Mouse (Mus musculus): ENCODE measurements around the gene Fam160a1. TPM values are rescaled to one million over a fixed set of nuclear protein-coding genes. Genes with fewer than 3 reads are reported as not detected.

The Fam160a1 gene
- polyA plus RNA-seq, 1 experiment from 2014 or later, result 7.7 TPM

DNA sequence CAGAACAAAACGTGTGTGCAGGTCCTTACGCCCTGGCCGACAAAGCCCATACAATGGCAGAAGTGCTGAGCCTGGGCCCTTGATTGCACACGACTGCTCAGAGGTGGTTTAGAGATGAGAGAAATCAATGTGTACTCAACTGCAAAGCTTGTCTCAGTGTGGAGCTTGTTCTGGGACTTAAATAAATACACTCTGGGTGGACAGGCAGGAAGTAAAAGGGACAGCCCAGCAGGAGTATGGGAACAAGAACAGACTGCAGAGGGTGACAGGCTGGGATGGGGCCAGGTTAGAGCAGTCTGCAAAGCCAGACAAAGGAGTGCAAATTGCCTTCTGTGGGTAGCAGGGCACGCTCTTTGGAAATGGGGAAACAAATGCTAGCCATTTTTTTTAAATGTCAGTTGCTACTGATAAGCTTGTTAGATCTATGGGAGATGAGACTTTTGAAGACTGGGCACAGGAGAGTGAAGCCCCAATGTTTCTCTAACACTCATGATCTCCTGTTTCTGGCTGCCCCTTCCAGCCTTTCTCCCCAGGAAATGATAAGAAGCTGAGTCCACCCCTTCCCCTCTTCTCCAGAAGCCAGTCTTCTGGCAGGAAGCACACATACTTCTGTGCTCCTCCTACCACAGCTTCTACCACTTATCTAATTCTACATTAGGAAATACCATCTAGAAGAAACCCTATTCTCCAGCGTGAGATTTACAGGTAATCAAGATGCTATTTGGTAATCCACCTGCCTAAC lies 113.8 kb downstream of the Fam160a1 start:
- Histone ChIP-seq H3K4me2 (no peak overlapping the region), H3K4me1 (replicated peaks) (peaks cover 5% of the 10 kb centered on the region), H3K27ac (peak overlapping the region; percentile 42; the same call in 1 of the 2 replicates), H3K36me3 (no peaks in the 10 kb centered on the region), H3K27me3 (no peaks in the 10 kb centered on the region), H3K4me3 (no peak overlapping the region), H3K9ac (no peak overlapping the region), H3K9me3 (replicated peaks) (no peaks in the 10 kb centered on the region)
- WGBS, result 45% methylated on average over 6 of the region's 6 CpGs
- ATAC-seq (replicated peaks; ENCODE audit: insufficient number of reproducible peaks, insufficient read depth, low FRiP score, low read depth), result 0 out of 2 replicates have a peak, but pooled peaks have one; percentile 50

DNA sequence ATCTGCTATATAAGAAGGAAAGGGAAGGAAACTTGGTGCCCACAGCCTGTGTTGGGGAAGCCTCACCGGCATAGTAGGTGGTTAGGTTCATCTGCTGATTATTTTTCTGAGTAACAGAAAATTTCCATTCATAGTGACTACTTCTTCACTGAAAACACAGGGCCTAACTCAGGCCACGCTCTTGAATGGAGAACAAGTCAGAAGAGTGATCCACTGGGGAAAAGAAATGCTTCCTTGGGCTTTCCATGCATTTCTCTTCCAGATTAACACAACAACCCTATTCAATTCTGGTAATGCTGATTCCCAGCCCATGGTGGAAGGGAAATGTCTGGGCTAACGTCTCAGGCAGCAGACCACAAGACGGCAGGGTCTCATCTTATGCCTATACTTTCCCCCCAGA lies 118.6 kb downstream of the Fam160a1 start:
- Histone ChIP-seq H3K4me1 (replicated peaks) (peaks cover 4% of the 10 kb centered on the region), H3K27ac (no peak overlapping the region), H3K4me3 (no peak overlapping the region), H3K9ac (no peak overlapping the region), H3K27me3 (no peaks in the 10 kb centered on the region), H3K4me2 (no peak overlapping the region), H3K36me3 (no peaks in the 10 kb centered on the region), H3K9me3 (replicated peaks) (no peaks in the 10 kb centered on the region)
- 81% methylated on average over 4 of the region's 4 CpGs for WGBS
- ATAC-seq (replicated peaks; ENCODE audit: insufficient number of reproducible peaks, insufficient read depth, low FRiP score, low read depth), result no peak

DNA sequence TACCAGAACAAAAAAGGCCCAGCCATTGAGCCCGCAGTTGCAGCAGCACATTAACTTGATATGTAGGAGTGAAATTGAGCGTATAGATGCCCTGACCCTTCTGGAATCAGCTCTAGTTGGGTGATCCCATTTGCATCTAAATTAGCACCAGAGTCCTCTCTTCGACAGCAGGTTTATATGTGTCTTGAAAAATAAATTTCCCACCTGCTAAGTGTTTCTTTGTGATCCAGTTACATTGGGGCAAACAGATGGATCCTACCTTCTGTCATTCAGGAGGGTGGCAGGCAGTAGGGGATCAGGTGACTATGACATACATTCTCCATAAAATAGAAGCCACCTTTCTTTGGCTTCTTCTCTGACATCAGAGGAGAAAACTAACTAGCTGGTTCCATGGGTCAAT lies 122.0 kb downstream of the Fam160a1 start:
- no peak for ATAC-seq (replicated peaks; ENCODE audit: insufficient number of reproducible peaks, insufficient read depth, low FRiP score, low read depth)
- 92% methylated on average over 3 of the region's 3 CpGs for WGBS
- no peaks in the 10 kb centered on the region for H3K9me3 ChIP-seq (replicated peaks)

DNA sequence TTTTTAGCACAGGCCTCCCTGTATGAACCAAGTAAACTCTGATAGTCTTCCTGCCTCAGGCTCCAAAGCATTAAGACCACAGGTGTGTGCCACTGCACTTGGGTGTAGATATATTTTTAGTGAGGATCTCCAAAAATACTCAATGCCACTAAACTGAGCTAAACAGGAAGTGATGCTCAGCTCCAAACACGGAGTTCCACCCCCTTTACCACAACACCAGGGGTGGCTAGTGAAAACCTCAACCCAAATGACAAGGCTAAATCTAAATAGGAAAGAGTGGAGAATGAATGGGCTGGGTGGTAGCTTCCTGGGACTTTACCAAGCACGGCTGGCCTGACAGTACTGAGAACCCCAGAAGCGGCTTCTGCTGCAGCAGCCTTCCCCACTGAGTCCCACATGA lies 124.1 kb downstream of the Fam160a1 start:
- ATAC-seq (replicated peaks; ENCODE audit: insufficient number of reproducible peaks, insufficient read depth, low FRiP score, low read depth), result no peak
- 49% methylated on average over 3 of the region's 3 CpGs for WGBS
- no peak overlapping the region for H3K27ac ChIP-seq
- no peak overlapping the region for H3K9ac ChIP-seq
- H3K4me1 ChIP-seq (replicated peaks), result no peaks in the 10 kb centered on the region
- no peaks in the 10 kb centered on the region for H3K9me3 ChIP-seq (replicated peaks)
- no peak overlapping the region for H3K4me3 ChIP-seq
- no peaks in the 10 kb centered on the region for H3K27me3 ChIP-seq
- no peaks in the 10 kb centered on the region for H3K36me3 ChIP-seq
- no peak overlapping the region for H3K4me2 ChIP-seq

More for the DNA sequence above, 122.0 kb downstream of the Fam160a1 start:
- H3K4me3 ChIP-seq, result no peak overlapping the region
- H3K27ac ChIP-seq, result no peak overlapping the region
- no peaks in the 10 kb centered on the region for H3K4me1 ChIP-seq (replicated peaks)
- no peaks in the 10 kb centered on the region for H3K27me3 ChIP-seq
- no peaks in the 10 kb centered on the region for H3K36me3 ChIP-seq
- no peak overlapping the region for H3K9ac ChIP-seq
- H3K4me2 ChIP-seq, result no peak overlapping the region

DNA sequence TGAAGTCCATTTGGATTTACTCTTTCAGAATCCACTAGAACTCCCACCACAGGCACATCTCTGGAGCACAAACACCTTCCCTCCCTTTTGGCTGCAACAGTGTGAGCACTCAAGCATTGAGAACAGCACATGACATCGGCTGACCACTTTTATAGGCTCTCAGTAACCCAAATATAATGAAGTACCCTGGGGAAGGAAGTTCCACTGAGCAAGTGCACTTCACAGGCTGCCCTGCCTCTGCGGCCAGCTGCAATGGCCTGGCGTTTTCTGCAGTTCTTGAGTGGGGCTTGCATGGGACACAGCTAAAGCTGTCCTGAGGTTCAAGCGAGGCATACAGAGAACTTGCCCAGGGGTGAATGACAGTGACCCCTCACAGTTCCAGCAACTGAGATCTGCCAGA lies 126.0 kb downstream of the Fam160a1 start:
- Histone ChIP-seq H3K4me1 (replicated peaks) (no peaks in the 10 kb centered on the region), H3K4me2 (no peak overlapping the region), H3K27ac (no peak overlapping the region), H3K27me3 (no peaks in the 10 kb centered on the region), H3K9me3 (replicated peaks) (no peaks in the 10 kb centered on the region), H3K9ac (no peak overlapping the region), H3K4me3 (no peak overlapping the region), H3K36me3 (no peaks in the 10 kb centered on the region)
- 78% methylated on average over 4 of the region's 4 CpGs for WGBS
- no peak for ATAC-seq (replicated peaks; ENCODE audit: insufficient number of reproducible peaks, insufficient read depth, low FRiP score, low read depth)

DNA sequence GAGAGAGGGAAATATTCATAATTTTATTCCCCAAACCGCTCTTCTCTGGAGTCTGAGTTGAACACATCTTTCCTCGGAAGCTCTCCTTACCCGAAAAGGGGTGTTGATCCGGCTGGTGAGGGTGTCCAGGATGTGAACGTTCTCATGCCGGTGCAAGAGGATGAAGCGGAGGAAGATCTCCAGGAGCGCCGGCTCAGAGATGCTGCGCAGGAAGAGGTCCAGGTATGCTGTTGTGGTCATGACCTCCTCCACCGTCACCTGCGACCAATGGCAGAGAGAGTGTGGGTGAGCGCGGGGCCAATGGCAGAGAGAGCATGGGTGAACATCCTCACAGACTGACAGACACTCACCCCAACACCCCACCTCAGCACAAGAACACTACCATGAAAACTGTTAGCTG lies 128.8 kb downstream of the Fam160a1 start:
- no peak for ATAC-seq (replicated peaks; ENCODE audit: insufficient number of reproducible peaks, insufficient read depth, low FRiP score, low read depth)
- H3K27me3 ChIP-seq, result no peaks in the 10 kb centered on the region
- WGBS, result 90% methylated on average over 14 of the region's 14 CpGs

DNA sequence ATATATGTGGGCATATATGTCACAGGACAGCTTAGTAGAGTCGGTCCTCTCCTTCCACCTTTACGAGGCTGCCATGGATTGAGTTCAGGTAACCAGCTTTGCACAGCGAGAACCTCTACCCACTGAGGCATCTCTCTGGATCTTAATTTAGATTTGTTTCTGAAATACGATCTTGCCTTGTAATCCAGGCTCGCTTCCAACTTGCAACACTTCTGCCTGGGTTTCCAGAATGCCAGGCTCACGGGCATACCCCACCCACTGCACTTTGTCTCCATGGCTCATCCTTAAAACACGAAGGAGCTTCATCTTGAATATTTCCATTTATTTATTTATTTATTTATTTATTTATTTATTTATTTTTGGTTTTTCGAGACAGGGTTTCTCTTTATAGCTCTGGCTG lies 131.8 kb downstream of the Fam160a1 start:
- Histone ChIP-seq H3K27me3 (no peaks in the 10 kb centered on the region), H3K4me2 (no peak overlapping the region), H3K36me3 (no peaks in the 10 kb centered on the region), H3K4me1 (replicated peaks) (0 out of 2 replicates have a peak, but pooled peaks cover 4% of the 10 kb centered on the region), H3K4me3 (no peak overlapping the region), H3K9me3 (replicated peaks) (no peaks in the 10 kb centered on the region), H3K27ac (no peak overlapping the region), H3K9ac (no peak overlapping the region)
- no peak for ATAC-seq (replicated peaks; ENCODE audit: insufficient number of reproducible peaks, insufficient read depth, low FRiP score, low read depth)
- 76% methylated on average over 8 of the region's 8 CpGs for WGBS

More for the DNA sequence above, 128.8 kb downstream of the Fam160a1 start:
- Histone ChIP-seq H3K9ac (no peak overlapping the region), H3K27ac (no peak overlapping the region), H3K4me1 (replicated peaks) (no peaks in the 10 kb centered on the region), H3K36me3 (no peaks in the 10 kb centered on the region), H3K4me2 (no peak overlapping the region), H3K4me3 (no peak overlapping the region), H3K9me3 (replicated peaks) (no peaks in the 10 kb centered on the region)

DNA sequence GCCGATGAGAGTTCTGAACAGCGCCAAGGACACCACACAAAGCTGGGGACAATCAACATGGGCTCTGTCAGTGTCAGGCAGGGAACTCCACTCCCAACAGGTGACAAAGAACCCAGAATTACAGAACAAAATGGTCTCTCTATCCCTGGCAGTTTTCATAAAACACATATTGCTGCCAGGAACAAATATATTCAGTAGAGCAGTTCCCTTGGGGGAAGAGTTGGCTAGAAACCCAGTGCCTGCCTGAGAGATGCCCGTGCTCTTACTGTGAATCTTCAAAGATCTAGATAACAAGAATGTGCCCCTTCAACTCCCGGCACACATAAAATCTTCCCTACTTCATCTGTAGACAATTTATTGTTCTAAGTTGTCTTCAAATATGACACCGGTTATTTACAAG lies 133.5 kb downstream of the Fam160a1 start:
- Histone ChIP-seq H3K4me2 (no peak overlapping the region), H3K9me3 (replicated peaks) (no peaks in the 10 kb centered on the region), H3K27ac (no peak overlapping the region), H3K9ac (no peak overlapping the region), H3K36me3 (no peaks in the 10 kb centered on the region), H3K4me1 (replicated peaks) (peaks cover 12% of the 10 kb centered on the region), H3K4me3 (no peak overlapping the region), H3K27me3 (no peaks in the 10 kb centered on the region)
- WGBS, result 82% methylated on average over 5 of the region's 5 CpGs
- no peak for ATAC-seq (replicated peaks; ENCODE audit: insufficient number of reproducible peaks, insufficient read depth, low FRiP score, low read depth)

DNA sequence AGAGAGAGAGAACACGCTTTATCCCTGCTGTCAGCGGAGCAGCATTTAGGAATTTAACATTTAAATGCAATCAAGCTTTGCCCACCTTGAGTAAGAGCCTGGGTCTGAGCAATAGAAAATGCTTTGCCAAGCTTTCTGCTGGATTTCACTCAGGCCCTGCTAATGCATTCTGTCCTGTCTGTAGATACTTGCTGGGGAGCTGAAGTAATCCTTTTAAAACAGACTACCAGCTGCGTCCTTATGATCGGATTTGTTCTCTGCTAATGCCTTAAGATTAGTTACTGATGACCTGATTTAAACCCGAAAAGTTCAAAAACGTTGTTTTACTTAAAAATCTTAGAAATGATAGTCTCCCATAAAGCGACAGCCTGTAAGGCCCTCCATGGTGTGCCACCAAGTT lies 136.0 kb downstream of the Fam160a1 start:
- Histone ChIP-seq H3K9me3 (replicated peaks) (no peaks in the 10 kb centered on the region), H3K4me2 (no peak overlapping the region), H3K36me3 (no peaks in the 10 kb centered on the region), H3K4me1 (replicated peaks) (peaks cover 16% of the 10 kb centered on the region), H3K4me3 (no peak overlapping the region), H3K27me3 (no peaks in the 10 kb centered on the region), H3K9ac (no peak overlapping the region), H3K27ac (no peak overlapping the region)
- WGBS, result 85% methylated on average over 7 of the region's 7 CpGs
- ATAC-seq (replicated peaks; ENCODE audit: insufficient number of reproducible peaks, insufficient read depth, low FRiP score, low read depth), result no peak

DNA sequence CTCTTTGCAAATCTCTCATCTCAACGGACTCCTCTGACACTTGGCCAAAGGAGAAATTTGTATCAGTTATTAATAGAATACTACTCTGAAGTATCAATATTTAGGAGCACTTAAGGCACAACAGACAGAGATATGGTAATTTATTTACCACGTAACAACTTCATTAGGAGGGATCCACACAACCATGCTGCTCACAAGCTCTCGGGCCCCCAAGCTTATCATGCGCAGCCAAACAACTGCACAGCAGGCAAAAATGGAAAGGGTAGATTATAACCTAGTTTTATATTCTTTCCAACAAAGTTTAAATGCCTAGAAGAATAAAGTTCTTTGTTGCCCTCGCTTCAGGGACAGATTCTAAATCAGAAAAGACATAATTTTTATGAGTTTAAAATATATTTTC lies 137.1 kb downstream of the Fam160a1 start:
- WGBS, result 77% methylated on average over 5 of the region's 5 CpGs
- Histone ChIP-seq H3K36me3 (no peaks in the 10 kb centered on the region), H3K27ac (peak overlapping the region; percentile 19; the same call in 1 of the 2 replicates), H3K9me3 (replicated peaks) (no peaks in the 10 kb centered on the region), H3K4me3 (no peak overlapping the region), H3K27me3 (no peaks in the 10 kb centered on the region), H3K9ac (no peak overlapping the region), H3K4me1 (replicated peaks) (peaks cover 16% of the 10 kb centered on the region), H3K4me2 (no peak overlapping the region)
- ATAC-seq (replicated peaks; ENCODE audit: insufficient number of reproducible peaks, insufficient read depth, low FRiP score, low read depth), result no peak

DNA sequence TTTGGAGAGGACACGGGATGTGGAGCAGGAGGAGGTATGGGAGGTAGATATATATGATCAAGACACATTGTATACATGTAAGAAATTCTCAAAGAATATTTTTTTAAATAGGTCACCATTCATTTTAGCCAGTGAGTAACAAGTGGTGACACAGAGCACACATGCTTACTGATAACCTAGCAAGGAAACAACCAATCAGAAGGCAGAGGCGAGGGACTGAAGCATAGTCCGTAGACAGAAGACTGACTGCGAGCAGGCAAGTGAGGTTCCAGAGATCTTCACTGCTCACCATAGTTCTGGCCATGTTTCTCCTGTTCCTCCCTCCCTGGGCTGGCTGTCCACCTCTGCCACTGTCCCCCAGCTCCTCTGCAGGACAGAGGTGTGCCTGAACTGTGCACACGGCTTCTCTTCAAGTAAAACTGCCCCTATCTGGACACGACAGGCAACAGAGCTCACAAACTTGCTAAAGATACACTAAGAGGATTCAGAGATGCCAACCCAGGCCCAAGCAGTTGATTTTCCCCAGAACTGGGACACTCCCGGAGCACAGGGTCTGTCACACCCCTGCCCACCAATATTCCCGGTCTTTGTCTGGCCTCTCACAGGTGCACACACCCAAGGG lies 137.7 kb downstream of the Fam160a1 start:
- no peak overlapping the region for H3K4me2 ChIP-seq
- peak overlapping the region; percentile 19; the same call in 1 of the 2 replicates for H3K27ac ChIP-seq
- no peak overlapping the region for H3K4me3 ChIP-seq
- H3K27me3 ChIP-seq, result no peaks in the 10 kb centered on the region
- no peak overlapping the region for H3K9ac ChIP-seq
- no peak for ATAC-seq (replicated peaks; ENCODE audit: insufficient number of reproducible peaks, insufficient read depth, low FRiP score, low read depth)
- no peaks in the 10 kb centered on the region for H3K9me3 ChIP-seq (replicated peaks)
- H3K36me3 ChIP-seq, result no peaks in the 10 kb centered on the region
- WGBS, result 50% methylated on average over 8 of the region's 8 CpGs
- peaks cover 16% of the 10 kb centered on the region for H3K4me1 ChIP-seq (replicated peaks)

DNA sequence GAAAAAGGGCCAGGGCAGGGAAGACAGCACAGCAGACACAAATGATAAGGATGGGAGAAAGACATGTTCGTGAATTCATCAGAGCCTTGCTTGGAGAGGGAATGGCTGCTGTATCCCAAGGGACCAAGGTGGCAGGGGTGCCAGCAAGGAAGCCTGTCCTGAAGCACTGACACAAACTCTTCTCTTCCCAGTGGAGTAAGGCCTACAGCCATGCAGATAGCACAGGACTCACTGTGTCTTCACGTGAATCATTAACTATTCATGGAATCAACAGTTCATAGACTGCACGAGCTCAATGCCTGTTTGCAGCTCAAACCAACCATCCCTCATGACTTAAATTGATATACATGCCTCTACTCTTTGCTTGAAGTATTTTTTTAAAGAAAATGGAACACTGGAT lies 139.1 kb downstream of the Fam160a1 start:
- H3K4me1 ChIP-seq (replicated peaks), result peaks cover 16% of the 10 kb centered on the region
- H3K27me3 ChIP-seq, result no peaks in the 10 kb centered on the region
- no peak overlapping the region for H3K27ac ChIP-seq
- H3K9ac ChIP-seq, result no peak overlapping the region
- ATAC-seq (replicated peaks; ENCODE audit: insufficient number of reproducible peaks, insufficient read depth, low FRiP score, low read depth), result no peak
- WGBS, result 74% methylated on average over 3 of the region's 3 CpGs
- no peak overlapping the region for H3K4me3 ChIP-seq
- no peaks in the 10 kb centered on the region for H3K36me3 ChIP-seq
- no peaks in the 10 kb centered on the region for H3K9me3 ChIP-seq (replicated peaks)
- H3K4me2 ChIP-seq, result no peak overlapping the region

Data from heart, embryonic 15.5 days (tissue).